Mouse (Mus musculus) heart, embryonic 11.5 days (tissue): ENCODE results near the gene Duoxa1. TPM values are rescaled to one million over a fixed set of nuclear protein-coding genes. Genes with fewer than 3 reads are reported as not detected.
A peak's percentile ranks its signal among the peaks of the same experiment; 100 is the strongest.
"Not testable (repeated sequence)": the region's sequence is repeated elsewhere in the genome, so short reads cannot be mapped to it uniquely, and the experiment has no call there.

ENCODE experiments used
- ATAC-seq: fragments of 200-750 bp; cut with Nextera tagmentation; replicated peaks from 2 replicates; pipeline ENCODE4 v1.8.0; 2017; ENCODE audit warnings: moderate library complexity; ENCODE audit not compliant: insufficient number of reproducible peaks, low FRiP score, low TSS enrichment
- H3K27ac ChIP-seq: fragments of 300-500 bp; sonication (generic); 2 replicates; pipeline ENCODE4 v1.5.1; 2014; ENCODE audit warnings: mild to moderate bottlenecking, low read depth, low read length
- H3K27me3 ChIP-seq: fragments of 300-500 bp; sonication (generic); 2 replicates; pipeline ENCODE4 v1.6.1; 2014; ENCODE audit warnings: mild to moderate bottlenecking, low read length, mixed read lengths; ENCODE audit not compliant: control insufficient read depth, insufficient read depth
- H3K36me3 ChIP-seq: fragments of 300-500 bp; sonication (generic); 2 replicates; pipeline ENCODE4 v1.6.1; 2014; ENCODE audit warnings: mild to moderate bottlenecking, low read length, moderate library complexity, mixed read lengths; ENCODE audit not compliant: control insufficient read depth, insufficient read depth
- H3K4me1 ChIP-seq: fragments of 300-500 bp; sonication (generic); 2 replicates; pipeline ENCODE4 v1.6.1; 2014; ENCODE audit warnings: low read length; ENCODE audit not compliant: control insufficient read depth, insufficient read depth
- H3K4me2 ChIP-seq: fragments of 300-500 bp; sonication (generic); 2 replicates; pipeline ENCODE4 v1.6.1; 2014; ENCODE audit warnings: mild to moderate bottlenecking, moderate library complexity
- H3K4me3 ChIP-seq: fragments of 300-500 bp; sonication (generic); 2 replicates; pipeline ENCODE4 v1.5.1; 2014; ENCODE audit warnings: low read depth, low read length
- H3K9ac ChIP-seq: fragments of 300-500 bp; sonication (generic); 2 replicates; pipeline ENCODE4 v1.6.1; 2014; ENCODE audit warnings: mild to moderate bottlenecking, low read depth, low read length, moderate library complexity
- H3K9me3 ChIP-seq: fragments of 300-500 bp; sonication (generic); replicated peaks from 2 replicates; pipeline ENCODE4 v1.6.1; 2016; ENCODE audit warnings: low read length; ENCODE audit not compliant: control insufficient read depth
- WGBS: fragments of 180-500 bp; shearing (Covaris S2); extraction: QIAGEN DNeasy Blood & Tissue Kit; methylation state at CpG from one replicate; pipeline ENCODE4 v1.1.7; 2014; ENCODE audit not compliant: insufficient replicate concordance; 5-methylcytosine and 5-hydroxymethylcytosine counted together
- polyA plus RNA-seq: library from polyadenylated mRNA; unstranded; fragments of >200 nt; fragmentation: Nextera tagmentation; extraction: Ambion mirVana; gene quantifications from 2 replicates; pipeline ENCODE4 v1.2.1, GENCODE M21; 2014

The Duoxa1 gene
- polyA plus RNA-seq, 1 experiment from 2014 or later = not detected

- no peaks in the 10 kb centered on the region for H3K9me3 ChIP-seq
- H3K4me1 ChIP-seq = peaks cover 18% of the 10 kb centered on the region
- no peak overlapping the region for H3K4me3 ChIP-seq
- H3K27me3 ChIP-seq = no peaks in the 10 kb centered on the region
- ATAC-seq = no peak
- no peak overlapping the region for H3K9ac ChIP-seq
- H3K36me3 ChIP-seq = no peaks in the 10 kb centered on the region
- no peak overlapping the region for H3K4me2 ChIP-seq
- WGBS = 73% methylated on average over 8 of the region's 8 CpGs
- no peak overlapping the region for H3K27ac ChIP-seq
Observed at GRCm38 (mm10) chr2:122353765-122354164, 40.2 kb upstream of the Duoxa1 start.

GRCm38 (mm10) chr2:122352992-122353391 lies 39.5 kb upstream of the Duoxa1 start:
- no peak overlapping the region for H3K9ac ChIP-seq
- 57% methylated on average over 6 of the region's 6 CpGs for WGBS
- no peaks in the 10 kb centered on the region for H3K27me3 ChIP-seq
- no peaks in the 10 kb centered on the region for H3K36me3 ChIP-seq
- no peak overlapping the region for H3K4me2 ChIP-seq
- no peak overlapping the region for H3K4me3 ChIP-seq
- ATAC-seq = no peak
- H3K27ac ChIP-seq = no peak overlapping the region
- peaks cover 21% of the 10 kb centered on the region for H3K4me1 ChIP-seq
- H3K9me3 ChIP-seq = no peaks in the 10 kb centered on the region

GRCm38 (mm10) chr2:122351931-122352329 lies 38.4 kb upstream of the Duoxa1 start:
- ATAC-seq = no peak
- WGBS = 78% methylated on average over 4 of the region's 4 CpGs
- Histone ChIP-seq H3K27ac (no peak overlapping the region), H3K36me3 (no peaks in the 10 kb centered on the region), H3K27me3 (no peaks in the 10 kb centered on the region), H3K9me3 (no peaks in the 10 kb centered on the region), H3K4me3 (no peak overlapping the region), H3K4me2 (no peak overlapping the region), H3K4me1 (peaks cover 23% of the 10 kb centered on the region), H3K9ac (no peak overlapping the region)

- Histone ChIP-seq H3K9me3 (no peaks in the 10 kb centered on the region), H3K36me3 (no peaks in the 10 kb centered on the region), H3K9ac (no peak overlapping the region), H3K27ac (no peak overlapping the region), H3K4me1 (peaks cover 23% of the 10 kb centered on the region), H3K4me3 (no peak overlapping the region), H3K27me3 (no peaks in the 10 kb centered on the region), H3K4me2 (no peak overlapping the region)
- ATAC-seq = no peak
- 74% methylated on average over 5 of the region's 5 CpGs for WGBS
Observed at GRCm38 (mm10) chr2:122351156-122351930, 37.8 kb upstream of the Duoxa1 start.

- peak; percentile 43 for ATAC-seq
- peak overlapping the region; percentile 95 for H3K27ac ChIP-seq
Observed at GRCm38 (mm10) chr2:122349136-122349785, 35.7 kb upstream of the Duoxa1 start.

GRCm38 (mm10) chr2:122348531-122349131 lies 35.1 kb upstream of the Duoxa1 start:
- Histone ChIP-seq H3K9me3 (no peaks in the 10 kb centered on the region), H3K4me1 (peaks cover 18% of the 10 kb centered on the region), H3K9ac (peak overlapping the region; percentile 84), H3K4me2 (peak overlapping the region; percentile 86), H3K36me3 (no peaks in the 10 kb centered on the region), H3K27ac (peak overlapping the region; percentile 95), H3K27me3 (0 out of 2 replicates have a peak, but pooled peaks cover 3% of the 10 kb centered on the region), H3K4me3 (peak overlapping the region; percentile 64)
- WGBS = under 1% methylated on average over 58 of the region's 63 CpGs
- ATAC-seq = peak; percentile 87

More at GRCm38 (mm10) chr2:122349136-122349785, 35.7 kb upstream of the Duoxa1 start:
- Histone ChIP-seq H3K4me2 (peak overlapping the region; percentile 86), H3K4me3 (peak overlapping the region; percentile 64), H3K9me3 (no peaks in the 10 kb centered on the region), H3K36me3 (no peaks in the 10 kb centered on the region), H3K9ac (peak overlapping the region; percentile 84), H3K27me3 (0 out of 2 replicates have a peak, but pooled peaks cover under 1% of the 10 kb centered on the region), H3K4me1 (peaks cover 23% of the 10 kb centered on the region)
- WGBS = 7% methylated on average over 14 of the region's 14 CpGs

- Histone ChIP-seq H3K27me3 (0 out of 2 replicates have a peak, but pooled peaks cover 3% of the 10 kb centered on the region), H3K4me1 (peaks cover 16% of the 10 kb centered on the region), H3K36me3 (no peaks in the 10 kb centered on the region), H3K9me3 (no peaks in the 10 kb centered on the region), H3K9ac (no peak overlapping the region), H3K4me2 (no peak overlapping the region), H3K27ac (no peak overlapping the region), H3K4me3 (no peak overlapping the region)
- no peak for ATAC-seq
- 83% methylated on average over 3 of the region's 3 CpGs for WGBS
Observed at GRCm38 (mm10) chr2:122347257-122347656, 33.7 kb upstream of the Duoxa1 start.

GRCm38 (mm10) chr2:122346164-122346563 lies 32.6 kb upstream of the Duoxa1 start:
- not testable (repeated sequence) for H3K27me3 ChIP-seq, H3K4me3 ChIP-seq, H3K4me2 ChIP-seq, H3K9ac ChIP-seq, ATAC-seq, H3K36me3 ChIP-seq, H3K9me3 ChIP-seq, H3K27ac ChIP-seq
- WGBS = 81% methylated on average over 6 of the region's 6 CpGs
- peaks cover 16% of the 10 kb centered on the region for H3K4me1 ChIP-seq
